Mouse (Mus musculus): ENCODE data around the gene Cyp4f37.

- no peak for TF ChIP-seq CTCF (IDR thresholded peaks at IDR 0.05; ENCODE audit: low read depth, low read length)
- TF ChIP-seq POLR2A (IDR thresholded peaks at IDR 0.05; ENCODE audit: borderline replicate concordance, low read depth, low read length) = no peak
These were observed 35.9 kb downstream of the Cyp4f37 start for GRCm38 (mm10) chr17:32657041-32657440.

All from bone marrow macrophage, adult 2 months (primary cell).